Mouse (Mus musculus) heart, postnatal 0 days (tissue): ENCODE data around the gene Ggt1.

Experiments
- CTCF ChIP-seq: IDR thresholded peaks from 2 replicates; pipeline ENCODE4 v1.5.1; 2016; ENCODE audit warnings: antibody characterized with exemption, control low read depth, low read depth
- EP300 ChIP-seq: IDR thresholded peaks from 2 replicates; pipeline ENCODE4 v1.6.1; 2016; ENCODE audit warnings: antibody characterized with exemption, low read depth

DNA sequence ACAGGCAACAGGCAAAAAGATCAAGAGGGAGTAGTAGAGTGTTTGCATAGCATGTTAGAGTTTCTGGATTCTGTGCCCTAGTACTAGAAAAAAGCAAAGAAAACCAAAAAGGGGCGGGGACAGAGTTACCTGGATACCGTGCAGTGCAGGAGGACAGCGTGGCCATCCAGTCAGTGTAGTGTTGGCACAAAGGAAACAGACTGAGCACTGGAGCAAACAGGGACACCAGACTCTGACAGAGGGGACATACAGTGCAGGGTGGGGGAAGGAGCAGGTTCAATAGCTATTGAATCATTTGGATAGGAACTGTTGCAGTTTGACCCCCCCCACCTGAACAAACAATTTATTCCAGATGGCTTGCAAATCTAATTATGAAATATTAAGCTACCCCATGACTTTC lies 65.6 kb downstream of the Ggt1 start:
- TF ChIP-seq EP300 (no peak), CTCF (no peak)
